Mouse (Mus musculus) adrenal gland, adult 10 weeks (tissue): ENCODE measurements around the gene Rsph4a. TPM values are rescaled to one million over a fixed set of nuclear protein-coding genes. Genes with fewer than 3 reads are reported as not detected.

Experiments used
- polyA plus RNA-seq: library from polyadenylated mRNA; stranded (reverse); fragments of 350-450 nt; fragmentation: Illumina TruSeq; extraction: RNeasy Lipid Tissue Mini Kit (QIAGEN cat#74804); gene quantifications from one replicate; pipeline ENCODE4 v1.2.3, GENCODE M21; 2014; ENCODE audit warnings: low read depth, low replicate concordance

Rsph4a gene
- 2.0 TPM for polyA plus RNA-seq

GRCm38 (mm10) chr10:33904530-33905481 lies at the start of gene Rsph4a:
TSS of gene Rsph4a (plus strand) at chr10:33905111.

GRCm38 (mm10) chr10:33857421-33857820 lies 47.5 kb upstream of the Rsph4a start, which contains the start of gene Sult3a1:
TSS of gene Sult3a1 (plus strand) at chr10:33857721.

GRCm38 (mm10) chr10:33950803-33951583 lies 46.1 kb downstream of the Rsph4a start, which contains the start of gene Zup1:
TSS of gene Zup1 (minus strand) at chr10:33951269.

Other genes with a start within 250 kb of the Rsph4a start
- gene Sult3a2, start 118.4 kb upstream of the Rsph4a start, polyA plus RNA-seq: not detected
- gene Sult3a1, start 47.4 kb upstream of the Rsph4a start, polyA plus RNA-seq: not detected
- gene Zup1, start 46.2 kb downstream of the Rsph4a start, polyA plus RNA-seq: 50.6 TPM
- gene Rwdd1, start 114.5 kb downstream of the Rsph4a start, polyA plus RNA-seq: 286 TPM
- not detected for gene Trappc3l, start 132.5 kb downstream of the Rsph4a start, polyA plus RNA-seq
- not detected for gene Calhm4, start 139.2 kb downstream of the Rsph4a start, polyA plus RNA-seq
- 0.76 TPM for gene Calhm5, start 191.4 kb downstream of the Rsph4a start, polyA plus RNA-seq
- 0.93 TPM for gene Calhm6, start 222.9 kb downstream of the Rsph4a start, polyA plus RNA-seq